Mouse (Mus musculus) midbrain, embryonic 13.5 days (tissue): ENCODE measurements around the gene Gal. TPM values are rescaled to one million over a fixed set of nuclear protein-coding genes. Genes with fewer than 3 reads are reported as not detected.
A peak's percentile ranks its signal among the peaks of the same experiment; 100 is the strongest.

Source experiments
- ATAC-seq: fragments of 200-750 bp; cut with Nextera tagmentation; 2 replicates; pipeline ENCODE4 v1.8.0; 2017; ENCODE audit warnings: mild to moderate bottlenecking, moderate TSS enrichment, moderate library complexity
- H3K27ac ChIP-seq: fragments of 300-500 bp; sonication (generic); 2 replicates; pipeline ENCODE4 v1.5.1; 2015; ENCODE audit warnings: inconsistent platforms, mild to moderate bottlenecking, moderate library complexity
- H3K27me3 ChIP-seq: fragments of 300-500 bp; sonication (generic); 2 replicates; pipeline ENCODE4 v1.6.1; 2015; ENCODE audit warnings: mild to moderate bottlenecking, inconsistent platforms
- H3K36me3 ChIP-seq: fragments of 300-500 bp; sonication (generic); 2 replicates; pipeline ENCODE4 v1.6.1; 2015; ENCODE audit warnings: mild to moderate bottlenecking, inconsistent platforms
- H3K4me1 ChIP-seq: fragments of 300-500 bp; sonication (generic); replicated peaks from 2 replicates; pipeline ENCODE4 v1.6.1; 2015; ENCODE audit warnings: inconsistent platforms
- H3K4me2 ChIP-seq: fragments of 300-500 bp; sonication (generic); replicated peaks from 2 replicates; pipeline ENCODE4 v1.6.1; 2015; ENCODE audit warnings: moderate library complexity, mild to moderate bottlenecking, inconsistent platforms
- H3K4me3 ChIP-seq: fragments of 300-500 bp; sonication (generic); replicated peaks from 2 replicates; pipeline ENCODE4 v1.5.1; 2015; ENCODE audit warnings: mild to moderate bottlenecking, inconsistent platforms
- H3K9ac ChIP-seq: fragments of 300-500 bp; sonication (generic); replicated peaks from 2 replicates; pipeline ENCODE4 v1.6.1; 2015; ENCODE audit warnings: mild to moderate bottlenecking, inconsistent platforms
- H3K9me3 ChIP-seq: fragments of 300-500 bp; sonication (generic); 2 replicates; pipeline ENCODE4 v1.6.1; 2016; ENCODE audit warnings: mild to moderate bottlenecking, inconsistent platforms
- WGBS: fragments of 180-500 bp; shearing (Covaris S2); methylation state at CpG from one replicate; pipeline ENCODE4 v1.1.7; 2015; 5-methylcytosine and 5-hydroxymethylcytosine counted together
- polyA plus RNA-seq: library from polyadenylated mRNA; unstranded; fragments of >200 nt; fragmentation: Nextera tagmentation; extraction: Ambion mirVana; gene quantifications from 2 replicates; pipeline ENCODE4 v1.2.1, GENCODE M21; 2015

Gal gene
- polyA plus RNA-seq: 4.0 and 4.7 TPM in 2 replicates

DNA sequence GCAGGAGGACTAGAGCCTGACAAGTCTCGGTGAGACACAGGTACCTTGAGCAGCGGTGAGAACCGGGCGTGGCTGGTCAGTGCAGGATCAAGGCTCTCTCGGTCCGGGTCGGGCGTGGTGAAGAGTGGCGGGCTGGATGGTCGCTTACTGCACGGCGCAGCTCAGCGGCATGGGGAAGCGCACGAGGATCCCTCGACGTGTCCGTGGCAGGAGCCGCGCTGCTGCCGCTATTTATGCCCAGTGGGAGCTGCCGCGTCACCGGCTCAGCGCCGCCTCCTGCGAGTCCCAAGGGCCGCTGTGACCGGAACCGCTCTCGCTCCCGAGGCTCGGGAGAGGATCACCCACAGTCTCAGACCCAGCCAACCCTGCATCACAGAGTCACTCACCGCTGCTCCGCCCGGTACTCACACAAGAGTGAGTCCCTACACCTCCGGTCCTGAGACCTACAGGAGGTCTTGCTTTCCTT is at the start of gene Gal:
Gal (minus strand) TSS at position 277 of the 466 bp plus-strand sequence.
- Histone ChIP-seq H3K4me1 (peaks cover 13% of the 10 kb centered on the region), H3K36me3 (no peaks in the 10 kb centered on the region), H3K27me3 (peaks cover 36% of the 10 kb centered on the region), H3K4me2 (peak within 1 kb of the TSS; percentile 62), H3K9me3 (no peaks in the 10 kb centered on the region), H3K9ac (peak within 1 kb of the TSS; percentile 58; the same call in 1 of the 2 replicates), H3K4me3 (peak within 1 kb of the TSS; percentile 37), H3K27ac (no peak within 1 kb of the TSS)
- ATAC-seq: peak; percentile 65
- WGBS: 6% methylated on average over 37 of the region's 37 CpGs

DNA sequence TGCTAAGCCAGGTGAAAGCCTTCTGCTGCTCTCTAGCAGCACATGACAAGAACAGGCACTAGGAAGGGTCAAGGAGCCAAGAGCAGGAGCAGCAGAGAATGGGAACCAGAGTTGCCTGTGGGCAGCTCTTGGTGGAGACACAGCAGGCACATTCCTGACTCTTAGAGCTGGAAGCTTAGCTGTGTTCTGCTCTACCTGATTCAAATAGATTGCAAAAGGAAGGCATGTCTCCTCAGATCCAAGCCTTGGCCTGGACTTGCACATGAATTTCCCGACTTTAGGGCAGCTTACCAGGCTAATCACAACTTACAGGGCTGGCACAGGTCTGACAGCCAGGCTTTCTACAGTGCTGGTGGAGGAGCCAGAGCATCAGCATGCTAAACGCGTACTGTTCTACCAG is 45.6 kb upstream of the Gal start:
- WGBS: 93% methylated on average over 3 of the region's 3 CpGs

DNA sequence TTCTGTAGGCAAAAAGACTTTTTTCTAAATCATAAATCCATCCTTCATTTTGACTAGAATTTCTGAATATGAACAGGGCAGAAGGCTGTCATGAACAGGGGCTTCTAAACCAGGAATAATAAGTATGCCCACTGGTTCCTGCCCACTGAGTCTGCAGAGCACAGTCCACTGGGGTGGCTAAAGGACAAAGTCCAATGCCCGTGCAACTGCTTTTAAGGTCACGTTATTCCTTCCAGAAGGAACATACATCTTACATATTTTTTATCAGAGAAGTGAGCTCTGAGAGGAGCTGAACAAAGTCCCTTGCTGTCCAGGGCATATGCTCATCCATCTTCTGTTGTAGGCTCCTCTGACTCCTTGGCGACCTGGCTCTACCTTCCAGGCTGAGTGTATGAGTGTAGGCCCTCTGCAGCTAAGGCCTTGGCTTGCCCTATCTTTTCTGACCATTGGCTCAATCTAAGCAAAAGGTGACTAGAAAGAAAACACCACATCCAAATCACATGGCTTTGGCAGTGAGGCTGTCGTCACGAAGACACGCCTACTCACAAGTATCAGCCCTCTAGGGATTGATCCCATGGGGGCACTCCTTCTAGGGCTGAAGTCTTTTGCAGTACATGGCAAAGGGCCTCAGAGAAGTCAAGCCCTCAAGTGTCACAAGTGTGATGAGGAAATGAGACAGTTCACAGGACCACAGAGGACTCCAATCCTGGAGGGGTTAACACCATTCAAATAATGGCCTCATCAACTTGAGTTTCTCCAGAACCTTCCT is 44.2 kb upstream of the Gal start:
- Histone ChIP-seq H3K4me3 (no peak overlapping the region), H3K27ac (no peak overlapping the region), H3K36me3 (peaks cover 95% of the 10 kb centered on the region), H3K4me1 (no peaks in the 10 kb centered on the region), H3K27me3 (no peaks in the 10 kb centered on the region), H3K9ac (no peak overlapping the region), H3K4me2 (no peak overlapping the region), H3K9me3 (no peaks in the 10 kb centered on the region)
- 94% methylated on average over 6 of the region's 6 CpGs for WGBS
- ATAC-seq: no peak

More for the DNA sequence above, 45.6 kb upstream of the Gal start:
- no peak overlapping the region for H3K4me2 ChIP-seq
- peaks cover 96% of the 10 kb centered on the region for H3K36me3 ChIP-seq
- H3K27me3 ChIP-seq: no peaks in the 10 kb centered on the region
- H3K9me3 ChIP-seq: no peaks in the 10 kb centered on the region
- H3K4me1 ChIP-seq: no peaks in the 10 kb centered on the region
- H3K27ac ChIP-seq: no peak overlapping the region
- H3K4me3 ChIP-seq: no peak overlapping the region
- ATAC-seq: no peak
- no peak overlapping the region for H3K9ac ChIP-seq

DNA sequence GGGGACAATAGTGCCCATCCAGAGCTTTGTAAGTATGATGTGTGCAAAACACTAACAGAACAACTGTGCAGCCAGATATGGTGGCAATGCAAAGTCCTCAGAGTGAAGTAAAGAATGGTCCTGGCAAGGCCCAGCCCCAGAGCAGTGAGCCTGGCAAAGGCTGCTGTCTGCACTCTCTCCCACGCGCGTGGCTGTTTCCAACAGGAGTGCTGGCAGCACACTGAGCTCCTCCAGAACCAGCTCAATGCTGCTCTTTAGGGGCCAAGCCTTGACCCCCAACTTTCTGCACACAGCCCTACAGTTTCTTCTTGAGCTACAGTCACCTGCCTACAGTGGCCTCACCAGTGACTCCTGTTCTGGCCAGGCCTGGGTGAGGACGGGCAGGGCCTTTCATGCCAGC is 43.4 kb upstream of the Gal start:
- Histone ChIP-seq H3K27ac (no peak overlapping the region), H3K9me3 (no peaks in the 10 kb centered on the region), H3K36me3 (peaks cover 95% of the 10 kb centered on the region), H3K27me3 (no peaks in the 10 kb centered on the region), H3K9ac (no peak overlapping the region), H3K4me2 (no peak overlapping the region), H3K4me3 (no peak overlapping the region), H3K4me1 (no peaks in the 10 kb centered on the region)
- 96% methylated on average over 4 of the region's 4 CpGs for WGBS
- no peak for ATAC-seq

DNA sequence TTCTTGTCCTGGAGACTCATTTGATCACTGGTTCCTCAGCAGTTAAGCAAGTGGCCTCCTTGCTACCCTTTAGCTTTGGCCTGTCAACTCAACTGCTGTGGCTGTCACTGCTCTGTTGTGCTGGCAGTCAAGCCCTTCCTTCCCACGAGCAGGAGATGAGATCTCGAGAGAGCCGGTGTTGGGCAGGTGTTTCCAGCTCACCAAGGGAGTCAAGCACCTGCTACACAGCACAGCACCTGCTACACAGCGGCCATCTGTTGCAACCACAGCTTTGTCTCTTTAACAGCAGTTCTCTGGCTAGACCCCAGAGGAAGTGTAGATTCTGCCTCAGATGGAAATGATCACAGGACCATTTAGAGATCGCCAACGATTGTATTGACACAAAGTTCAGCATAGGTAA is 37.3 kb upstream of the Gal start:
- H3K9me3 ChIP-seq: no peaks in the 10 kb centered on the region
- no peaks in the 10 kb centered on the region; the same call in 1 of the 2 replicates for H3K4me1 ChIP-seq
- no peak overlapping the region for H3K4me2 ChIP-seq
- ATAC-seq: peak; percentile 59
- no peaks in the 10 kb centered on the region for H3K27me3 ChIP-seq
- no peak overlapping the region for H3K4me3 ChIP-seq
- 67% methylated on average over 6 of the region's 6 CpGs for WGBS
- peaks cover 35% of the 10 kb centered on the region for H3K36me3 ChIP-seq
- H3K27ac ChIP-seq: peak overlapping the region; percentile 4; the same call in 1 of the 2 replicates
- H3K9ac ChIP-seq: no peak overlapping the region

DNA sequence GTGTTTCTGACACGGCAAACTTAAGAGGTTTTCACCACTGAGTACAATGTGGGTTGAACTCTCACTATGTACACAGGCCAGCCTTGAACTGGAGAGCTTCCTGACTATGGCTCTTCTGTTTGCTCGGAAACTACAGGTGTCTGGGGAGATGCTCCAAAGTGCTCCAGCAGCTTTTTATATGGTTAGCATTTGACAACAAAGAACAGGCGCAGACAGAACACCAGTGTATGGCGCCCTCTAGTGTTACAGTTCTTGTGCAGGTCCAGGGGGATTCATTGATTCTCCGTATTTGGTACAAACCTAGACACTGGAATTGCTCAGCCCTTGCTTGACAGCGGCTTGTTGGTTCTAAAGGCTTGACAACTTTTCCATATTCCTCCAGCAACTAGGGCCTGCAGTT is 36.8 kb upstream of the Gal start:
- H3K9me3 ChIP-seq: no peaks in the 10 kb centered on the region
- no peaks in the 10 kb centered on the region for H3K27me3 ChIP-seq
- H3K4me2 ChIP-seq: no peak overlapping the region
- no peaks in the 10 kb centered on the region; the same call in 1 of the 2 replicates for H3K4me1 ChIP-seq
- H3K4me3 ChIP-seq: no peak overlapping the region
- WGBS: 21% methylated on average over 6 of the region's 6 CpGs
- H3K9ac ChIP-seq: no peak overlapping the region
- no peak overlapping the region for H3K27ac ChIP-seq
- ATAC-seq: peak; percentile 85
- H3K36me3 ChIP-seq: peaks cover 33% of the 10 kb centered on the region

DNA sequence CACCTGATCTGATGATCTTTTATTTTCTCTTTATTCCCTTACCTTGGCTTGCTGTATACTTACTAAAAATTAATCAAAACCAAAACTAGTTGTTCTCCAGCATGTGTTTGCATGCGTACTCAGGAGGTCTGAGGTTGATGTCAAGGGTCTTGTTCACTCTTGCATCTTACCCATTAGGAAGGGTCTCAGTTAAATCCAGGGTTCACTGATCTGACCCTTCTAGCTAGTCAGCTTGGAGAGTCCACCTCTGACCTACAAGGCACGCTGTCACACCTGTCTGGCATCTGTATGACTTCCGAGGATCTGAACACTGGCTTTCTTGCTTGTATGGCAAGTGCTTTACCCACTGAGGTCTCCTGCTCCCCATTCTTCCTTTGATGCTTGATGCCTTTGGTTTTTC is 36.4 kb upstream of the Gal start:
- no peak overlapping the region for H3K27ac ChIP-seq
- no peaks in the 10 kb centered on the region for H3K9me3 ChIP-seq
- WGBS: 89% methylated on average over 3 of the region's 3 CpGs
- no peaks in the 10 kb centered on the region for H3K27me3 ChIP-seq
- H3K36me3 ChIP-seq: peaks cover 29% of the 10 kb centered on the region
- peak; percentile 46 for ATAC-seq
- H3K4me2 ChIP-seq: no peak overlapping the region
- no peak overlapping the region for H3K4me3 ChIP-seq
- no peak overlapping the region for H3K9ac ChIP-seq
- H3K4me1 ChIP-seq: no peaks in the 10 kb centered on the region; the same call in 1 of the 2 replicates

DNA sequence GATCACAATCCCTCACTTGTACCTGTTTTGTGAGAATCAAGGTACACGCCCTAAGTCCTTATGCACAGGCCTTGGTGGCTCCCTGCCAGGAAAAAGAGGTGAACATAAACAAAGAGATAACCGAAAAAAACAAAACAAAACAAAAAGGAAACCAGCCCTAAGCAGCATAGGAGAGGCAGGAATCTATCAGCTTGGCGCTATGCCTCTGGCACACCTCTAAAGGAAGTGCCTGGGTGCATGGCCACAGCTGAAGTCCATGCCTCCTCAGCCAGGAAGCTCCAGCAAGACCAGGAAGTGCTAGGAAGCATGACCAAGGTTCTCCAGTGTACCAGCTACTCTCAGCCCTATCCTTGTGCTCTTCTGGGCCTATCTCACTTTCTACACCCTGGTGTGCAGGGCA is 34.9 kb upstream of the Gal start:
- Histone ChIP-seq H3K36me3 (peaks cover 14% of the 10 kb centered on the region), H3K9ac (no peak overlapping the region), H3K27me3 (no peaks in the 10 kb centered on the region), H3K27ac (no peak overlapping the region), H3K9me3 (no peaks in the 10 kb centered on the region), H3K4me1 (no peaks in the 10 kb centered on the region; the same call in 1 of the 2 replicates), H3K4me3 (no peak overlapping the region), H3K4me2 (no peak overlapping the region)
- WGBS: 84% methylated on average over 3 of the region's 3 CpGs
- no peak for ATAC-seq

DNA sequence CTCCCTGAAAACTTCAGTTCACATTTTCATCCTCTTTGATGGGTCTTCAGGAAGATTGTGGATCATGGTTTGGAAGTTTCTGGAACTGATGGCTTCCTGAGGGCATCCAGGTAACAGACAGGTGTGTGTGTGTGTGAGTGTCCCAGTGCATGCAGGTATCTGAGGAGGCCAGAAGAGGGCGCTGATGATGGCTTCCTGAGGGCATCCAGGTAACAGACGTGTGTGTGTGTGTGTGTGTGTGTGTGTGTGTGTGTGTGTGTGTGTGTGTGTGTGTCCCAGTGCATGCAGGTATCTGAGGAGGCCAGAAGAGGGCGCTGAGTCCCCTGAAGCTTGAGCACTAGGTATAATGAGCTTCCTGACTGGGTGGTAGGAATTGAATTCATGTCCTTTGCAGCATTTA is 33.0 kb upstream of the Gal start:
- Histone ChIP-seq H3K4me1 (no peaks in the 10 kb centered on the region; the same call in 1 of the 2 replicates), H3K9ac (no peak overlapping the region), H3K9me3 (no peaks in the 10 kb centered on the region), H3K4me3 (no peak overlapping the region), H3K4me2 (no peak overlapping the region), H3K27ac (no peak overlapping the region), H3K36me3 (no peaks in the 10 kb centered on the region), H3K27me3 (no peaks in the 10 kb centered on the region)
- WGBS: 69% methylated on average over 3 of the region's 3 CpGs
- no peak for ATAC-seq

DNA sequence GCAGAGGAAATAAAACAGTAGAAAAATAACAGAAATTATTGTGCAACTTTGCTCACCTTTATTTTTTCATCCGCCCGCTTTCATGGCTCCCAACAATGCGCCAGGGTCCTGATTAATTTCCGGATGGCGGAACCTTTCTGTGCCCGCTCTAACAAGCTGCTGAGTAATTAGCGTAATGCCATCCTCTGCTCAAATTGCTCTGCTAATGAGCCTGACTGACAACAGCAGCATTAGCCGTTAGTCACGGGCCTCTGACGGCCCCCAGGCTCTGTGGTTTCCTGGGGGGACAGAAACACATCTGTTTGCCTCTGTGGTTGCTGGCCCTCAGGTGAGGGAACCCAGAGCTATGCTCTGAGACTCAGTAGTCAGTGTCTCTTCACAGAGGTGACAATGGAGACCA is 26.7 kb upstream of the Gal start:
- Histone ChIP-seq H3K27ac (peak overlapping the region; percentile 39; the same call in 1 of the 2 replicates), H3K9ac (no peak overlapping the region), H3K36me3 (no peaks in the 10 kb centered on the region), H3K4me2 (no peak overlapping the region), H3K27me3 (no peaks in the 10 kb centered on the region), H3K4me1 (no peaks in the 10 kb centered on the region), H3K9me3 (no peaks in the 10 kb centered on the region), H3K4me3 (no peak overlapping the region)
- WGBS: 62% methylated on average over 10 of the region's 10 CpGs
- ATAC-seq: no peak

DNA sequence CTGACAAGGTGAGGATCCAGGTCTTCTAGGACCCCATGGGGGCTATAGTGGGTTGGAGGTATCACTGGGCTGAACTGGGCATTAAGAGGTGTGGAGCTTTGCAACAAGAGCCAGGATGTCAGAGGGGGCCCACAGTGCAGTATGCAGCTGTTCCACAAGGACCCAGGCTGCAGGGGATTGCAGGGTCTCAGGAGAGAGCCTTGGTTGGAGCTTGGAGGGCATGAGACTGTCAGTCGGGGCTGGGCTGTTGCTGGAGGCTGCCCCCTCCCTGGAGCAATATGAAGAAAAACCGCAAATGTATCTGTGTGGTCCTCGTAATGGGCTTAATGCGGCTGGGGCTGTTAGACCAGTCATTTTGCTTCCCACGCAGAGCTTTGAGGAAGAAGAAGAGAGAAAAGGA is 26.3 kb upstream of the Gal start:
- Histone ChIP-seq H3K4me2 (no peak overlapping the region), H3K9me3 (no peaks in the 10 kb centered on the region), H3K27me3 (no peaks in the 10 kb centered on the region), H3K9ac (no peak overlapping the region), H3K27ac (0 out of 2 replicates have a peak overlapping the region, but pooled peaks have one; percentile 39), H3K4me3 (no peak overlapping the region), H3K4me1 (no peaks in the 10 kb centered on the region), H3K36me3 (no peaks in the 10 kb centered on the region)
- WGBS: 72% methylated on average over 5 of the region's 5 CpGs
- ATAC-seq: no peak

DNA sequence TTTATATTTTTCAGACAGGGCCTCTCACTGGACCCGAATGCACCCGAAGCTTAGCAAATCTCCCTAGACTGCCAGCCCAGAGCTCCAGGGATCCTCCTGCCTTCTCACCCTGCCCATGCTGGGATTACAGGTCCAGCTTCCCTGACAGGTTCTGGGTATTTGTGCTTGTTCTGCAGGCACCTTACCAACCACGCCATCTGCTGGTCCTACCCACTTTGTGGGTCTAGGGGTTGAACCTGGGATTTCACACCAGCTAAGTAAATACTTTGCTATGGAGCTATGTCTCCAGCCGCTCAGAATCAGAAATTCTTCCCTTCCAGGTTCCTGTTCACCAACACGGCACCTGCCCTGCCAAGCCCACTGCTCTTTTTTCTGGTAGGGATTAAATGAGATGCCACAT is 23.6 kb upstream of the Gal start:
- Histone ChIP-seq H3K9ac (no peak overlapping the region), H3K4me2 (no peak overlapping the region), H3K4me1 (0 out of 2 replicates have a peak, but pooled peaks cover 7% of the 10 kb centered on the region), H3K9me3 (no peaks in the 10 kb centered on the region), H3K27me3 (no peaks in the 10 kb centered on the region), H3K4me3 (no peak overlapping the region), H3K27ac (no peak overlapping the region), H3K36me3 (no peaks in the 10 kb centered on the region)
- ATAC-seq: no peak
- WGBS: 72% methylated on average over 5 of the region's 5 CpGs
